Mouse (Mus musculus) kidney, adult 9 months (tissue): ENCODE data around the gene Tbc1d9.

Experiments used
- DNase-seq: peaks from one replicate; pipeline ENCODE4 v3.0.0; 2022

Tbc1d9 gene

GRCm38 (mm10) chr8:83181851-83182482, 16.8 kb downstream of the Tbc1d9 start:
- DNase-seq: no peak

- no peak for DNase-seq
Observed at GRCm38 (mm10) chr8:83182784-83183183, 17.6 kb downstream of the Tbc1d9 start.

DNA sequence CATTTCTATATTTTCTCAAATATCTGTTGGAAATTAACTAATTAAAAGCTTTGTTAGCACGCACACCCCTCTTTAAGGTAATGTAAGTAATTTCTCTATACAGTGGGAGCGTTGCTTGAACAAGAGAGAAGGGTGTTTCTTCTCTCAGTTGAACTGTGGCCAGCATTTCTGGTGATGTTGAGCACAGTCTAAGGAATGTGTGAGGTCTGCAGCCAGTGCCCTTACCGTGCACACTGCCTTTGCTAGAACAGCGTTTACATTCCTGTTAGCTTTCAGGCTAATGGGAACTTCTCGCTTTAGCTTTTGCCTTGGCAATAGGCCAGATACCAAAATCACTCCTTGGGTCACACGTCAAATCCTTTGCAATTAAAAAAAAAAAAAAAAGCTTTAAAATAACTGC, 21.2 kb downstream of the Tbc1d9 start:
- peak; percentile 13 for DNase-seq

DNA sequence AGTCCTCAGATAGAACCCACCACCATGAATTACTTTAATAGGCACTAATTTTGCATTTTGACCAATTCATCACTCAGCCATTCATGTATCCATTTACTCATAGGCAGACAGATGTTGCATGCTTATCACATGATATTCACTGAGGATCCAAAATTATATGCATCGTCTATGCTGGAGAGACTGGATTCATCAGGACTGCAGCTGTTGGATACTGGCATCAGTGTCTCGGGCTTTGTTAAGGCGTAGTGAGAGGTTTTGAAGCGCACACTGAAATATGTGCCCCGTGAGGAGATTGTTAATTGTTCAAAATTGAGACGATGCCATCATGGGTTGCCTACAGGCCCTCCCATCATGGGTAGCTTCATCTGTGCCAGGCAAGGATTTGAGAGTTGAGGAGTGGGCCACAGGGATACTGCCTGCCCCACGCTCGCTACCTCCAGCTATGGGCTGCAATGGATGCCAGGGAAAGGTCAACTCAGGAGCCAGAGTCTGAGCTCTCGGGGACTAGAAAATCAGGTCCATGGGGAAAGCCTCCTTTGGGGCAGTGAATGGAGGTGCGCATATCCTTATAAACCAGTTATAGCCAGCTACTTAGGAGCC, 22.3 kb downstream of the Tbc1d9 start:
- no peak for DNase-seq

GRCm38 (mm10) chr8:83189538-83190095, 24.5 kb downstream of the Tbc1d9 start:
- DNase-seq: no peak

DNA sequence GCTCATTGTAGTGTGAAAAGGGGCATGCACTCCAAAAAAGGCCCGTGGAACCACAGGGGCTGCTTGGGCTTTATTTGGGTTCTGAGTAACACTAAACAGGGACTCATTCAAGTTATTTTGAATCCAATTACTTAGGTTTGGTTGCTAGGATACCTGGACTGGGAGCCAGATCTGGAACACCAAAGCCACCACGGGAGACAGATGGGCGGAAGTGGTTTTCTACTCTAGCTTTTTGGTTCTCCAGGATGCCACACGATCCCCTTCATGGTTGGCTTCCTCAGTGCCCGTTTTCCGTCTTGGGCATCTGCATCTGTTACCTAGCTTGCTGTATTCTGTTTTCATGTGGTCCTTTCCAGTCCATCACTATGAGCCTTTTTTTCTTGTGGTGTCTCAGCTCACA, 30.9 kb downstream of the Tbc1d9 start:
- no peak for DNase-seq

GRCm38 (mm10) chr8:83199715-83200114, 34.6 kb downstream of the Tbc1d9 start:
- no peak for DNase-seq

GRCm38 (mm10) chr8:83200191-83201177, 35.3 kb downstream of the Tbc1d9 start:
- no peak for DNase-seq

- no peak for DNase-seq
Observed at GRCm38 (mm10) chr8:83202946-83203345, 37.8 kb downstream of the Tbc1d9 start.

- no peak for DNase-seq
Observed at GRCm38 (mm10) chr8:83205907-83206306, 40.8 kb downstream of the Tbc1d9 start.

- no peak for DNase-seq
Observed at GRCm38 (mm10) chr8:83209581-83209980, 44.4 kb downstream of the Tbc1d9 start.

- no peak for DNase-seq
Observed at GRCm38 (mm10) chr8:83210676-83211075, 45.5 kb downstream of the Tbc1d9 start.

DNA sequence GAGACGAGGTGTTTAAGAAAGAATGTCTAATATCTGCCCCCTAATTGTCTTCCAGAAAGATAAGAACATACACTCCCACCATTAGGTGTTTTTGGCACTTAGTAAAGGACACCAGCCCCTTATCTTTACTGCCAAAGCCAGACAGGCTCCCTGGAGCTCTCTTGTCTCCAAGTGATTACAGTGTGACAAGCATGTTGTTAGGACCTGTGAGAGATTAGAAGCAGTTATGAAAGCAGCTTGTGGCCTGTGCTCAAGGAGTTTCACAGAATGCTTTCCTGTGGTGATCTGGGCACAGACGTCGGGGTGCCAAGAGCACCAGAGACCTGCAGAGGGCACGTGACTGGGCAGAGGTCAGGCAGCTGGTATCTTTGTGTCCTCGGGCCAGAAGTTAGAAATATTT, 49.9 kb downstream of the Tbc1d9 start:
- peak; percentile 28 for DNase-seq

GRCm38 (mm10) chr8:83216520-83216919, 51.4 kb downstream of the Tbc1d9 start:
- DNase-seq: no peak

DNA sequence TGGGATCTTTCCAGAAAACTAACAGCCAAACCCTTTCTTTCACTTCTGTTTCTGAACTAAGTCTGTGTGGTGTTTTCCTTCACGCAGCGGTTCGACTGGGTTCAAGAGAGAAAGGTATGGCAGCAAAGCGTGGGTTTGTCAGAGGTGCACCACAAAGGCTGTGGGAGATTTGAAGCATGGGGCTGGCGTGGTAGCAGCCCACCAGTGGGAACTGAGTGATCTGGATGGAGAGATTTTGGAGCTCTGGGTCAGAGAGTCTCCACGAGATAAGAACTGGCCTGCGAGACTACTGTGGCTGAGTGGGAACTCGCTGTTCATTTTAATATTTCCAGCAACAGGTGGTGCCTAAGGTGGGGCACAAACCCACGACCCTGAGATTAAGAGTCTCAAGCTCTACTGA, 52.0 kb downstream of the Tbc1d9 start:
- no peak for DNase-seq

DNA sequence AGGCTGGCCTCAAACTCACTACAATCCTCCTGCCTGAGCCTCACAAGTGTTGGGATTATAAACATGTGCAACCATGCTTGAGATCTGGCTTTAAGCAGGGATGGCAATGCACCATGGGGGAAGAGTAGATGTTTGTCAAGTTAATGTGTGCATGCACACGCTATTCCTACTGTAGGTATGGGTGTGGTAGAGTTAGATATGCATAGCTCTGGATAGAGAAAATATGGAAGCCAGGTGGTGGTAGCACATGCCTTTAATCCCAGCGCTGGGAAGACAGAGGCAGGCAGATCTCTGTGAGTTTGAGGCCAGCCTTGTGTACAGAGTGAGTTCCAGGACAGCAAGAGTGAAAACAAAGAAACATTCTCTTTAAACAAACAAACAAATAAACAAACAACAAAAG, 52.7 kb downstream of the Tbc1d9 start:
- DNase-seq: no peak

- no peak for DNase-seq
Observed at GRCm38 (mm10) chr8:83219392-83219791, 54.2 kb downstream of the Tbc1d9 start.

GRCm38 (mm10) chr8:83220746-83221145, 55.6 kb downstream of the Tbc1d9 start:
- DNase-seq: no peak

DNA sequence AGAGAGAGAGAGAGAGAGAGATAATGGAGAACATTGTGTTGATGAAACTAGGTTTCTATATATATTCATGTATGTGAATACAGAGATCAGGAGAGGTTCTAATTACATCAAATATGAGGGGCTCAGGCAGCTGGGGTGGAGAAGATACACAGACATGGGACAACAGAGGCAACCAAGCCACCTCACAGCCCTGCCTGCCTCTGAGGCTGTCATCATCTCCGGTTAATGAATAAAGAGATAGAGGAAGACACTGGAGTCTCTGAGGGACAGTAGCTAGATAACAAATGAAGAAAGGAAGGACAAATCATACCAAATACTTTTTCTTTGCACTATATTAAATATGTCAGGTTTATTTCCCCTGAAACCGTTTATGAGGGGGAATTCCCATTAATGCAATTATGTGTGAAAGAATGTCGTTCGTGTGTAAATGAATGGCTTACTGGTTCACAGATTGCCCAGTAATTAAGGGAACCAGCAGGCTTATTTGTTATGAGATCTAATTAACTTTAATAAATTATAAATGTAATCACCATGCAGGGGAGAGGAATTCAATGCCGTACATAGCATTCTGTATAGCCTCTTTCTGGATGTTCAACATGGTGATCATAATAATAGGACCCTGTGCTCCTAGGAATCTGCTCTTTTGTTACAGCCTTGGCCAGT, 59.7 kb downstream of the Tbc1d9 start:
- DNase-seq: no peak

DNA sequence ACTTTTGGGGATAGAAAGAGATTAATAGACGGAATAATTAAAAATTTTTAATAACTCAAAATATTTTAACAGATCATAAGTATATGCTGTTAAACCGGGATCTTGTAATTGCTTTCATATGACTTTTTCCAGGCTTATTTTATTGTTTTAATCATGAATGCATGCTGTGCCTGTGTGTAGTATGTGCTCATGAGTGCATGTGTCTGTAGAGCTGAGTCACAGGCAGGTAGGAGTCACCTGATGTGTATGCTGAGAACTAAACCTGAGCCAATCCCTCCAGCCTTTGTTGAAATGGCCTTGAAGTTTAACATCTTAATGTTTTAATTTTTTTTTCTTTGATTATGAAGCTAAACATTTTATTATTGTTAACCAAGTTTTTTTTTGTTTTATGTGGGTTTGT, 60.4 kb downstream of the Tbc1d9 start:
- no peak for DNase-seq

DNA sequence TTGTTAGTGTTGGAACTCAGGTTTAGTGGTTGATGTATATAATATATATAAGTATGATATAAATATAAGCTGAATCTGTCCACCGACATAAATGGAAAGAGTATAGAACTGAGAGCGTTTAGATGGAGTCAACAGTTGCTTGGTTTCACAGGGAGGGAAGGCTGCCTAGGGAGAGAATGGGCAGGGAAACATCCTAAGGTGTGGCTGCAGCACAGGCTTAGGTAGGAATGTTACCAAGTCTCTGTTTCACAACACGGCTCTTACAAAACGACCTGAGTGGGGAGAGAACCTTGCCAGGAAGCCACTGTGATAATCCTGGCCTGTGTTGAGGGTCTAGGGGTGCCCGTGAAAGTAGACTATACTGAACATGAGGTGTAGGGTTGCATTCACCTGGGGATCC, 62.2 kb downstream of the Tbc1d9 start:
- DNase-seq: no peak

DNA sequence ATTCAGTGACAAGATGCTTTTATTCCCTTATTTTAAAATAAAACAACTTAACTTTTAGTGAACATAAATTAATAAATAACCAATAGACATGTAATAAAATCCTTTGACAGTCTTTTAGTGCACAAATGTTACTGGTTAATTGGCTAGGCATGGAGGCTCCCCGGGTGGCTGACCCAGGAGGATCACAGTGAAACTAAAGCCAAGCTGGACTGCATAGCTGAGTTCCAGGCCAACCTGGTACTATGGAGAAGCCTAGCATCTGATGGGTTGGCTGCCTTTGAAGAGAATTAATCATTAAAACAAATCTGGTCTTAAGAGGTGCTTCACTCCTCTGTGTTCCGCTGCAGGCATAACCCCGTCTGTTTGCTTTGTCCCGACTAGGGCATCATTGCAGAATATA, 67.9 kb downstream of the Tbc1d9 start:
- peak; percentile 73 for DNase-seq

- DNase-seq: no peak
Observed at GRCm38 (mm10) chr8:83239341-83239740, 74.2 kb downstream of the Tbc1d9 start.
